Mouse (Mus musculus): ENCODE results near the gene Dnajc21.

Dnajc21 gene

GRCm38 (mm10) chr15:10436893-10437292 is 33.4 kb downstream of the Dnajc21 start:
- DNase-seq: no peak

- DNase-seq: no peak
Observed at GRCm38 (mm10) chr15:10426545-10427266, 43.6 kb downstream of the Dnajc21 start.

- no peak for DNase-seq
Observed at GRCm38 (mm10) chr15:10426124-10426523, 44.2 kb downstream of the Dnajc21 start.

GRCm38 (mm10) chr15:10421785-10422144 is 48.6 kb downstream of the Dnajc21 start:
- DNase-seq: no peak

- DNase-seq: no peak
Observed at GRCm38 (mm10) chr15:10421138-10421784, 49.1 kb downstream of the Dnajc21 start.

GRCm38 (mm10) chr15:10413656-10414055 is 56.7 kb downstream of the Dnajc21 start:
- DNase-seq: no peak

GRCm38 (mm10) chr15:10410881-10411280 is 59.4 kb downstream of the Dnajc21 start:
- no peak for DNase-seq

GRCm38 (mm10) chr15:10409842-10410241 is 60.5 kb downstream of the Dnajc21 start:
- DNase-seq: no peak

GRCm38 (mm10) chr15:10400415-10400814 is 69.9 kb downstream of the Dnajc21 start:
- DNase-seq: peak; percentile 16 to 71

- peak; percentile 82 to 92 for DNase-seq
Observed at GRCm38 (mm10) chr15:10399795-10400194, 70.5 kb downstream of the Dnajc21 start.

All from kidney, adult 8-10 months (tissue).